Mouse (Mus musculus) hindbrain, embryonic 15.5 days (tissue): ENCODE data around the gene Cd3eap. TPM values are rescaled to one million over a fixed set of nuclear protein-coding genes. Genes with fewer than 3 reads are reported as not detected.

Experiments
- ATAC-seq: fragments of 200-750 bp; cut with Nextera tagmentation; 2 replicates; pipeline ENCODE4 v1.8.0; 2017; ENCODE audit warnings: low read depth, moderate number of reproducible peaks, moderate TSS enrichment; ENCODE audit not compliant: low FRiP score
- H3K27ac ChIP-seq: fragments of 300-500 bp; sonication (generic); replicated peaks from 2 replicates; pipeline ENCODE4 v1.5.1; 2015; ENCODE audit warnings: mild to moderate bottlenecking, inconsistent platforms
- H3K27me3 ChIP-seq: fragments of 300-500 bp; sonication (generic); 2 replicates; pipeline ENCODE4 v1.6.1; 2015; ENCODE audit warnings: control low read depth, inconsistent platforms
- H3K36me3 ChIP-seq: fragments of 300-500 bp; sonication (generic); 2 replicates; pipeline ENCODE4 v1.6.1; 2015; ENCODE audit warnings: control low read depth, inconsistent platforms
- H3K4me1 ChIP-seq: fragments of 300-500 bp; sonication (generic); replicated peaks from 2 replicates; pipeline ENCODE4 v1.6.1; 2015; ENCODE audit warnings: control low read depth, inconsistent platforms
- H3K4me2 ChIP-seq: fragments of 300-500 bp; sonication (generic); 2 replicates; pipeline ENCODE4 v1.6.1; 2015; ENCODE audit warnings: moderate library complexity, mild to moderate bottlenecking, inconsistent platforms
- H3K4me3 ChIP-seq: fragments of 300-500 bp; sonication (generic); 2 replicates; pipeline ENCODE4 v1.5.1; 2015; ENCODE audit warnings: mild to moderate bottlenecking, inconsistent platforms
- H3K9ac ChIP-seq: fragments of 300-500 bp; sonication (generic); 2 replicates; pipeline ENCODE4 v1.6.1; 2015; ENCODE audit warnings: inconsistent platforms
- H3K9me3 ChIP-seq: fragments of 300-500 bp; sonication (generic); 2 replicates; pipeline ENCODE4 v1.6.1; 2016; ENCODE audit warnings: control low read depth, inconsistent platforms
- WGBS: fragments of 180-500 bp; shearing (Covaris S2); methylation state at CpG from one replicate; pipeline ENCODE4 v1.1.7; 2015; 5-methylcytosine and 5-hydroxymethylcytosine counted together
- polyA plus RNA-seq: library from polyadenylated mRNA; unstranded; fragments of >200 nt; fragmentation: Nextera tagmentation; extraction: Ambion mirVana; gene quantifications from 2 replicates; pipeline ENCODE4 v1.2.1, GENCODE M21; 2015

Cd3eap gene
- polyA plus RNA-seq, result 21.2 and 22.5 TPM in 2 replicates

DNA sequence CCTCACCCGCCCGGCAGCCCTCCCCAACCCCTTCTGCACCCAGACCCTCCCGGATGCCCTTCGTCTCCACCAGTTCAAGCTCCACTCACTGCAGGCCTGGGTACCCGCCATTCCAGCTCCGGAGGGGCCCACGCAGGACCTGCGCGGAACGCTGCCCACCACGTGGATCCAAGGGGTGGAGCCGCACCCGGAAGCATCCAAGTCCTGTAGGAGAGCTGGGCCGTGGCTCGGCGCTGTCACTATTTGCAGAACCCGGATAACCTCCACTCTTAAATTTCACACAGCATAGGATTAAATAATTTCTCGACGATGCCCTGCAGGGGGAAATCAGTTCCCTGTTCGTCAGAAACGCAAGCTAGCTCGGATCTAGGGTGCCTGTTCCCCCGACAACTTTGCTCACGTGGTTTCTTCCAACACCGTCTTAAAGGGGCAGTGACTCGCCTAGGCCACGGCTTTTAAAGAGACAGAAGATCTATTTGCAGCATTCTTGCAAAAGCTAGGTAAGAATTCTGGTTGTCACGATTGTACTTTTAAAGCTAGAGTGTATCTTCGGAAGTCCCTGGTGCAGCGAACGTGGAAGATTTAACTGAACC is at the start of gene Cd3eap, which contains the start of gene Ppp1r13l:
Gene Cd3eap (minus strand): TSS at position 185 of the 593 bp plus-strand sequence.
Gene Ppp1r13l (plus strand): TSS at position 451 of the 593 bp plus-strand sequence.
- ATAC-seq, result peak; percentile 87
- Histone ChIP-seq H3K4me1 (peaks cover 34% of the 10 kb centered on the region), H3K36me3 (peaks cover 25% of the 10 kb centered on the region), H3K27me3 (peaks cover 15% of the 10 kb centered on the region), H3K9me3 (no peaks in the 10 kb centered on the region), H3K4me2 (peak within 1 kb of the TSS; percentile 96), H3K4me3 (peak within 1 kb of the TSS; percentile 82), H3K27ac (peak within 1 kb of the TSS; percentile 46), H3K9ac (peak within 1 kb of the TSS; percentile 68)
- WGBS, result 0% methylated on average over 31 of the region's 31 CpGs

GRCm38 (mm10) chr7:19405417-19405816 is 46.1 kb upstream of the Cd3eap start:
- H3K9ac ChIP-seq, result no peak overlapping the region
- 0 out of 2 replicates have a peak overlapping the region, but pooled peaks have one; percentile 11 for H3K4me3 ChIP-seq
- H3K36me3 ChIP-seq, result no peaks in the 10 kb centered on the region
- no peak overlapping the region for H3K27ac ChIP-seq
- H3K9me3 ChIP-seq, result no peaks in the 10 kb centered on the region
- H3K4me2 ChIP-seq, result peak overlapping the region; percentile 46
- WGBS, result 4% methylated on average over 19 of the region's 19 CpGs
- peak; percentile 57 for ATAC-seq
- H3K4me1 ChIP-seq, result peaks cover 12% of the 10 kb centered on the region
- peaks cover 44% of the 10 kb centered on the region for H3K27me3 ChIP-seq

DNA sequence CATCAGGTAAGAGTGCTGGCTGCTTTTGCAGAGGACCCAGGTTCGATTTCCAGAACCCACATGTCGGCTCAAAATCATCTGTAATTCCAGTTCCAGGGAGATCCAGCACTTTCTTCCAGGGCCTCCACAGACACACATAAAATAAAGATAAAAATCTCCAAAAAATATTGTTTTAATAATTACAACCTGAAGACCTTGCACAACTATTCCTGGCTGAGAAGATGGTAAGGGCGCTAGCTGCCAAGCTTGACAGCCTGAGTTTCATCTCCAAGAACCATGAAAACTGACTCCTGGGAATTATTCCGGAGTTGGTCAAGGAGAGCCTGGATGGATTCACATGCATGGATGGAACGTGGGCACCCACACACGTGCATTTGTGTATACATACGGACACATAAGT is 45.2 kb upstream of the Cd3eap start, which contains the start of gene Ckm:
Gene Ckm (plus strand): TSS at position 301 of the 400 bp plus-strand sequence.
- no peak within 1 kb of the TSS for H3K27ac ChIP-seq
- H3K36me3 ChIP-seq, result no peaks in the 10 kb centered on the region
- peak within 1 kb of the TSS; percentile 54 for H3K4me3 ChIP-seq
- no peak for ATAC-seq
- H3K4me2 ChIP-seq, result peak within 1 kb of the TSS; percentile 98
- no peaks in the 10 kb centered on the region for H3K9me3 ChIP-seq
- peaks cover 16% of the 10 kb centered on the region for H3K4me1 ChIP-seq
- H3K9ac ChIP-seq, result peak within 1 kb of the TSS; percentile 41; the same call in 1 of the 2 replicates
- peaks cover 50% of the 10 kb centered on the region for H3K27me3 ChIP-seq
- WGBS, result 56% methylated on average over 7 of the region's 7 CpGs

GRCm38 (mm10) chr7:19403731-19404296 is 44.5 kb upstream of the Cd3eap start, which contains the start of gene Klc3:
TSS of gene Klc3 (minus strand) at chr7:19404104.
- peak within 1 kb of the TSS; percentile 41; the same call in 1 of the 2 replicates for H3K9ac ChIP-seq
- H3K27me3 ChIP-seq, result peaks cover 55% of the 10 kb centered on the region

GRCm38 (mm10) chr7:19402535-19403112 is 43.3 kb upstream of the Cd3eap start:
- Histone ChIP-seq H3K36me3 (no peaks in the 10 kb centered on the region), H3K4me3 (no peak overlapping the region), H3K4me2 (no peak overlapping the region), H3K4me1 (peaks cover 19% of the 10 kb centered on the region), H3K9ac (no peak overlapping the region), H3K27ac (no peak overlapping the region), H3K9me3 (no peaks in the 10 kb centered on the region), H3K27me3 (peaks cover 55% of the 10 kb centered on the region)
- no peak for ATAC-seq
- WGBS, result 64% methylated on average over 9 of the region's 9 CpGs

More at GRCm38 (mm10) chr7:19403731-19404296, 44.5 kb upstream of the Cd3eap start, which contains the start of gene Klc3:
- peak; percentile 21; the same call in 1 of the 2 replicates for ATAC-seq
- Histone ChIP-seq H3K4me2 (peak within 1 kb of the TSS; percentile 98), H3K4me1 (peaks cover 19% of the 10 kb centered on the region), H3K4me3 (peak within 1 kb of the TSS; percentile 54), H3K27ac (no peak within 1 kb of the TSS), H3K9me3 (no peaks in the 10 kb centered on the region), H3K36me3 (no peaks in the 10 kb centered on the region)
- under 1% methylated on average over 47 of the region's 62 CpGs for WGBS

- 81% methylated on average over 4 of the region's 4 CpGs for WGBS
These were observed 41.7 kb upstream of the Cd3eap start for GRCm38 (mm10) chr7:19400946-19401345.

DNA sequence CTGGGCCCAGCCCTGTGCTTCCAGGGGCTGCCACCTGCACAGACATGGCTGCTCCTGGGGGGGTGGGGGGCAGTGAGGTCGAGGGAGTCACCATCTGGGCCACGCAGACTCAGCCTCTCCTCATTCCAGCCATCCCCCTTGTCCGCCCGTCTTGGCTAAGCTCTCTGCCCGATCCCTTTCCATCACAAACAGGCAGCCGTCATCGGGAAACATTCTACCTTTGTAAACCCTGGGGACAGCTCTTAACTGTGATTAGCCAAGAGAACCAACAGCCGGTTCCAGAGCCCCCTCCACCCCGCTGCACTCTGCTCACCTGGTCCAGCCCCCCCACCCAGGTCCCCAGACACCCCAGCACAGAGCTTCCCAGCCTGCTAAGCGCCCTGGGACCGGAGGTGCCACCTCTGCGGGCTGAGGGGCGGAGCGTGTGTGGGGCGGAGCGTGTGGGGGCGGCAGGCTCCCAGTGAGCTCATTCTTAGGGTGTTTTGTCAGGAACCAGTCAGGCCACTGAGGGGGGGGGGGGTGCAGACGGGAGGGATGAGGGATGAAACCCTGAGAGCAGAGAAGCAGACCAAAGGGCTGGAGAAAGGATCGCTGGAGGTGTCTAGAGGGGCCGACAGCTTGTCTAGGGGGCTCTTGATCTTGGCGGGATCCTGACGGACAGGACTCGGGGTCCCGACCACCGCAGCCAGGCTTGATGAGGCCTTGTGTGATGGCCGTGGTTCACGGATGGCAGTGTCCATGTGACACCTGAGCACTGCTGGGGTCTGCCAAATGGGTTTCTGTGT is 40.4 kb upstream of the Cd3eap start:
- Histone ChIP-seq H3K4me2 (peak overlapping the region; percentile 43), H3K27me3 (peaks cover 48% of the 10 kb centered on the region), H3K4me1 (peaks cover 16% of the 10 kb centered on the region), H3K4me3 (peak overlapping the region; percentile 6; the same call in 1 of the 2 replicates), H3K9me3 (no peaks in the 10 kb centered on the region), H3K9ac (peak overlapping the region; percentile 2; the same call in 1 of the 2 replicates), H3K36me3 (peaks cover 10% of the 10 kb centered on the region), H3K27ac (no peak overlapping the region)
- WGBS, result 4% methylated on average over 26 of the region's 27 CpGs
- ATAC-seq, result no peak

More at GRCm38 (mm10) chr7:19400946-19401345, 41.7 kb upstream of the Cd3eap start:
- Histone ChIP-seq H3K27ac (no peak overlapping the region), H3K9ac (no peak overlapping the region), H3K9me3 (no peaks in the 10 kb centered on the region), H3K4me2 (no peak overlapping the region), H3K4me1 (peaks cover 19% of the 10 kb centered on the region), H3K4me3 (no peak overlapping the region), H3K27me3 (peaks cover 53% of the 10 kb centered on the region), H3K36me3 (no peaks in the 10 kb centered on the region)
- no peak for ATAC-seq

- WGBS, result 90% methylated on average over 8 of the region's 8 CpGs
These were observed 35.2 kb upstream of the Cd3eap start for GRCm38 (mm10) chr7:19394484-19394883.

DNA sequence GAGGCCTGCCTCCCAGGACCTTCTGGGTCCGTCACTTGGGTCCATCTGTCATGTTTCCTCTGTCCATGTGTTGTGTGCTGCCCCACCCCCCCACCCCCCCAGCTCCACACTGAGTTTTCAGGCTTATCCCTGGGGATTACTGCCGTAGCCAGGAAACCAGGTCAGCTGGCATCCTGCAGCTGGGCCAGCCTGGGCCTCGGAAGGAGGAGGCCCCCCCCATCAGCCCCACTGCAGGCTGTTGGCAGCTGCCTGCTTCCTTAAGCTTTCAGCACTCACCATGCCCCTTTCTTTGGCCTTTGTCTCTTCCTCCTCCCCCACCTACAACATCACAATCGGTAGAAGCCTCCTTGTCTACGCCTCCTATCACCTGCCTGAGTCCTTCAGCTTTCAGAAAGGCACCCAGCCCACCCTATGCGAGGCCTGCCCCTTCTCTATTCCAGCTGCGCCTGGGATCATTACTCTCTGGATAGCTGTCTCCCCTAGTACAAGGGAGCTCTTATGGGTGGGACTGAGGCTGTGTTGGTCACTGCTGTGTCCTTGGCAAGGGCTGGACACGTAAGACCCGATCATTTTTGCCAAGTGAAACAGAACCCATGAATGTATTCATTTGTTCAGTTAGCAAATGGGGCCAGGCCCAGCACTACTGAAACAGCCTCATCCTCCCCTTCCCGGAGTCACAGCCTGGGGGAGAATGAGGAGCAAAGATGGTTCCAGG is 29.6 kb upstream of the Cd3eap start:
- Histone ChIP-seq H3K27me3 (no peaks in the 10 kb centered on the region), H3K4me1 (peaks cover 3% of the 10 kb centered on the region; the same call in 1 of the 2 replicates), H3K4me3 (no peak overlapping the region), H3K27ac (no peak overlapping the region), H3K36me3 (peaks cover 70% of the 10 kb centered on the region), H3K9me3 (no peaks in the 10 kb centered on the region), H3K9ac (no peak overlapping the region), H3K4me2 (no peak overlapping the region)
- 62% methylated on average over 10 of the region's 10 CpGs for WGBS
- ATAC-seq, result no peak

More at GRCm38 (mm10) chr7:19394484-19394883, 35.2 kb upstream of the Cd3eap start:
- no peak overlapping the region for H3K27ac ChIP-seq
- ATAC-seq, result no peak
- no peak overlapping the region for H3K4me3 ChIP-seq
- no peak overlapping the region for H3K4me2 ChIP-seq
- H3K9ac ChIP-seq, result no peak overlapping the region
- H3K36me3 ChIP-seq, result peaks cover 54% of the 10 kb centered on the region
- 0 out of 2 replicates have a peak, but pooled peaks cover 5% of the 10 kb centered on the region for H3K27me3 ChIP-seq
- H3K4me1 ChIP-seq, result peaks cover 4% of the 10 kb centered on the region; the same call in 1 of the 2 replicates
- H3K9me3 ChIP-seq, result no peaks in the 10 kb centered on the region

GRCm38 (mm10) chr7:19383708-19384107 is 24.4 kb upstream of the Cd3eap start:
- WGBS, result 84% methylated on average over 9 of the region's 9 CpGs
- H3K9ac ChIP-seq, result no peak overlapping the region

DNA sequence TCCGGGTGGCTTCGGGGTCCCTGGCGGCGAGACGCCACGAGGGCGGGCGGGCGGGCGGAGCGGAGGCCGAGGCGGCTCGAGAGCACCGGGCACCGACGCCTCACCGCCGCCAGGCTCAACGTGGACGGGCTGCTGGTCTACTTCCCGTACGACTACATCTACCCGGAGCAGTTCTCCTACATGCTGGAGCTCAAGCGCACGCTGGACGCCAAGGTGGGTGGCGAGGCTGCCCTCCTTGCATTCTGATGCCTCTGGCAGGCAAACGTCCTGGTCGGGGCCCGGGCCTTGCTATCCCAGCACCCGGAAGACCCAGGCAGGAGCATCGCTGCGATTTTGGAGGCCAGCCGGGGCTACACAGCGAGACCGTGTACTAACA is 22.9 kb upstream of the Cd3eap start:
- Histone ChIP-seq H3K4me2 (peak overlapping the region; percentile 58), H3K4me3 (peak overlapping the region; percentile 93), H3K9ac (peak overlapping the region; percentile 82), H3K4me1 (peaks cover 17% of the 10 kb centered on the region), H3K9me3 (no peaks in the 10 kb centered on the region), H3K27me3 (no peaks in the 10 kb centered on the region), H3K27ac (peak overlapping the region; percentile 71), H3K36me3 (peaks cover 23% of the 10 kb centered on the region)
- peak; percentile 64 for ATAC-seq
- under 1% methylated on average over 28 of the region's 37 CpGs for WGBS

More at GRCm38 (mm10) chr7:19383708-19384107, 24.4 kb upstream of the Cd3eap start:
- peaks cover 33% of the 10 kb centered on the region for H3K36me3 ChIP-seq
- H3K9me3 ChIP-seq, result no peaks in the 10 kb centered on the region
- peaks cover 17% of the 10 kb centered on the region for H3K4me1 ChIP-seq
- no peak for ATAC-seq
- no peaks in the 10 kb centered on the region for H3K27me3 ChIP-seq
- 0 out of 2 replicates have a peak overlapping the region, but pooled peaks have one; percentile 58 for H3K4me2 ChIP-seq
- no peak overlapping the region for H3K27ac ChIP-seq
- no peak overlapping the region for H3K4me3 ChIP-seq
